Mouse (Mus musculus) lung, postnatal 0 days (tissue): Measurements from ENCODE around the gene Gm21425. TPM values are rescaled to one million over a fixed set of nuclear protein-coding genes. Genes with fewer than 3 reads are reported as not detected.
"Not testable (repeated sequence)": the region's sequence is repeated elsewhere in the genome, so short reads cannot be mapped to it uniquely, and the experiment has no call there.

ENCODE experiments used
- ATAC-seq: fragments of 200-750 bp; cut with Nextera tagmentation; 2 replicates; pipeline ENCODE4 v1.8.0; 2017; ENCODE audit warnings: moderate library complexity
- DNase-seq: peaks from one replicate; pipeline ENCODE4 v3.0.0-alpha.2; 2016; ENCODE audit warnings: low spot score
- H3K27ac ChIP-seq: fragments of 300-500 bp; sonication (generic); 2 replicates; pipeline ENCODE4 v1.5.1; 2014; ENCODE audit warnings: antibody characterized with exemption, mild to moderate bottlenecking, low read length, mixed read lengths
- H3K27me3 ChIP-seq: fragments of 300-500 bp; sonication (generic); replicated peaks from 2 replicates; pipeline ENCODE4 v1.6.1; 2014; ENCODE audit warnings: low read length, mixed read lengths; ENCODE audit not compliant: insufficient read depth
- H3K36me3 ChIP-seq: fragments of 300-500 bp; sonication (generic); 2 replicates; pipeline ENCODE4 v1.6.1; 2014; ENCODE audit warnings: low read length, mixed read lengths; ENCODE audit not compliant: insufficient read depth
- H3K4me1 ChIP-seq: fragments of 300-500 bp; sonication (generic); 2 replicates; pipeline ENCODE4 v1.6.1; 2014; ENCODE audit warnings: antibody characterized with exemption, low read depth, low read length, mixed read lengths; ENCODE audit not compliant: insufficient read depth
- H3K4me2 ChIP-seq: fragments of 300-500 bp; sonication (generic); replicated peaks from 2 replicates; pipeline ENCODE4 v1.6.1; 2014; ENCODE audit warnings: low read depth, mild to moderate bottlenecking, low read length, moderate library complexity, mixed read lengths
- H3K4me3 ChIP-seq: fragments of 300-500 bp; sonication (generic); 2 replicates; pipeline ENCODE4 v1.5.1; 2014; ENCODE audit warnings: low read depth, low read length
- H3K9ac ChIP-seq: fragments of 300-500 bp; sonication (generic); replicated peaks from 2 replicates; pipeline ENCODE4 v1.6.1; 2014; ENCODE audit warnings: low read depth, mild to moderate bottlenecking
- H3K9me3 ChIP-seq: fragments of 300-500 bp; sonication (generic); 2 replicates; pipeline ENCODE4 v1.6.1; 2016; ENCODE audit warnings: low read length, mixed read lengths
- WGBS: fragments of 180-500 bp; shearing (Covaris S2); extraction: QIAGEN DNeasy Blood & Tissue Kit; methylation state at CpG from one replicate; pipeline ENCODE4 v1.1.7; 2014; 5-methylcytosine and 5-hydroxymethylcytosine counted together
- polyA plus RNA-seq: library from polyadenylated mRNA; unstranded; fragments of >200 nt; fragmentation: Nextera tagmentation; extraction: Ambion mirVana; gene quantifications from 2 replicates; pipeline ENCODE4 v1.2.1, GENCODE M21; 2015

Gene Gm21425
- not detected in 2 replicates for polyA plus RNA-seq

GRCm38 (mm10) chrY:13161668-13162067 lies at the start of gene Gm21425:
Gm21425 (plus strand) TSS chrY:13161968.
- DNase-seq, H3K4me1 ChIP-seq, H3K27me3 ChIP-seq, H3K9me3 ChIP-seq, H3K36me3 ChIP-seq, H3K4me2 ChIP-seq, ATAC-seq, H3K4me3 ChIP-seq, H3K27ac ChIP-seq, H3K9ac ChIP-seq: not testable (repeated sequence)

GRCm38 (mm10) chrY:13133392-13133791 lies 28.4 kb upstream of the Gm21425 start, which contains the start of gene Gm21891:
Gm21891 (minus strand) TSS chrY:13133492.
- not testable (repeated sequence) for H3K9ac ChIP-seq, DNase-seq, ATAC-seq, H3K4me1 ChIP-seq, H3K9me3 ChIP-seq, H3K4me2 ChIP-seq, H3K36me3 ChIP-seq, H3K27ac ChIP-seq, H3K4me3 ChIP-seq, H3K27me3 ChIP-seq
- WGBS: no CpG with 5 or more reads among the region's 3 CpGs

Other genes starting within 250 kb of the Gm21425 start
- gene Gm20807, start 119.1 kb upstream of the Gm21425 start, polyA plus RNA-seq: not detected in 2 replicates
- not detected in 2 replicates for gene Gm21891, start 28.5 kb upstream of the Gm21425 start, polyA plus RNA-seq
- gene Gm21828, start 62.0 kb downstream of the Gm21425 start, polyA plus RNA-seq: not detected in 2 replicates
- gene Gm21440, start 90.4 kb downstream of the Gm21425 start, polyA plus RNA-seq: not detected in 2 replicates
- gene Gm21454, start 90.5 kb downstream of the Gm21425 start, polyA plus RNA-seq: not detected in 2 replicates
- not detected in 2 replicates for gene Gm21725, start 187.1 kb downstream of the Gm21425 start, polyA plus RNA-seq